Mouse (Mus musculus): ENCODE data around the gene Szrd1.

The Szrd1 gene

DNA sequence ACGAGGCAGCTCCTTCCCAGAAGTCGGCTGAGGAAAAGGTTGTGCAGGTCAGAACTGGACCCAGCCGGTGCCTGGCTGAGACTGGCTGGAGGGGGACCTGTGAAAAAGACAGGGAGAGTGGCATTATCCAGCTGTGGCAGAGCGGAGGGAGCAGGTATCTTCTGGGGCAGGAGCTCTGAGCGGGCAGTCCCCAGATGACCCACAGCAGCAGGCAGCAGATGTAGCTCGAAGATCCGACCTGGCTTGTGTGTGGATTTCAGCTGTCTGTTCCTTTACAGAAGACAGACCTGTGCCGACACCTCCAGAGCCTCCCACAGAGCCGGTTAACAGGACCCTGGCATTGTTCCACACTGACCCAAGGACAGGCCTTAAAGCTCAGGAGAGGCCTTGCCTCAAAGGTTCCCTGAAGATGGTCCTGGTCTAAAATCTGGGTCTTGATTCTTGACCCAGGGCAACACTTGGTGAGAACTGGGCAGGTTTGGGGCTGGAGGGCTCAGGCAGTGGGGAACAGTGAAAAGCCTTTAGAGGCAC is 72.0 kb downstream of the Szrd1 start:
- no peak for DNase-seq (ENCODE audit: low read depth, low spot score)

DNA sequence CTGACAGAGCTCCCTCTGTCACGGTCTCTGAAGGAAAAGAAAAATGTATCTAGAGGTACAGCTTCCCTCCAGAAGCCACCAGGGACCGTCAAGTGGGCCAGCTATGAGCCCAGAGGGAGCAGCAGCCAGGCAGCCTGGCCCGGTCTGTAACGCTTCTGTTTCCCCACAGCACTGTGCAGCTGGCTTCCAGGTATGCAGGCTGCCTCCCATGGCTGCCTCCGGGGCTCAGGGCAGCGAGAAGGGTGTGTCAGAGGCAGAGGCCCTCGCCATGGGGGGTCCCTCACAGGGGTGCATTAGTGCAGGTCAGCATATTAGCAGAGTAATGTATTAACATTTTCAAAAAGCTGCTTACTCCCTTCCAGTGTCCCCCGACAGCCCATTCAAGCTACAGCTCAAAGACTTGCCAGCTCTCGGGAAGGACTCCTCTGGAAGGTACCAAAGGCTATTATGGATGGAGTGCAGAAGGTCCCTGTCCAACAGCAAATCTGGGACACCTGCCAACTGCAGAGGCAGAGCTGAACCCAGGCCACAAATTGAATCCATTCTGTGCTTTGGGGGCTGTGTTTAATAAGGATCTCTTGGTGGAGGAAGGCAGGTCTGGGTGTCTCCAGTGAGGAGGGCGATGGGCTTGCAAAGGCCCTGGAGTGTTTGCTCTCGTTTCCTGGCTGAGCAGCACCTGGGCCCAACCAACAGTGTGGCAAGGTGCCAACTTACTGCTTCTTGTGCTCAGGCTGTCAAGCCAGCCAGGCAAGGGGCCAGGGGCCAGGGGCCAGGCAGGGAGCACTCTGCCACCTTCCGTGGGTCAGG is 72.7 kb downstream of the Szrd1 start:
- no peak for DNase-seq (ENCODE audit: low read depth, low spot score)

DNA sequence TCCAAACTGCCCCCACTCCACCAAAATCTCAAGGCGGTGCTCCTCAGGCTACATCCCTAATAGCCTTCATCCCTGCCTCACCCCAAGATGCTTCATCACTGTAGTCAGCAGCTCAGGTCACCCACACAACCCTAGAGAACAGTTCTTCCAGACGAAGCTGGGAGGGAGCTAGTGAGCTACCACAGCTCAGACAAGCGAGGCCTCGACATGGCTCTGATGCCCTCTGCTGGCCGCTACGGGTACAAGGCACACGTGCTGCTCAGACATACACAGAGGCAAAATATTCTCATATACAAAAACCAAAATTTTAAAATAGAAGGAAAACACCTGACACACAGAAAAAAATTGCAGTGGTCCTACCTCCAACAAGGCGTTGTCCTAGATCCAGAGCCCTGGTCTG is 74.5 kb downstream of the Szrd1 start:
- peak; percentile 87 for DNase-seq (ENCODE audit: low read depth, low spot score)

DNA sequence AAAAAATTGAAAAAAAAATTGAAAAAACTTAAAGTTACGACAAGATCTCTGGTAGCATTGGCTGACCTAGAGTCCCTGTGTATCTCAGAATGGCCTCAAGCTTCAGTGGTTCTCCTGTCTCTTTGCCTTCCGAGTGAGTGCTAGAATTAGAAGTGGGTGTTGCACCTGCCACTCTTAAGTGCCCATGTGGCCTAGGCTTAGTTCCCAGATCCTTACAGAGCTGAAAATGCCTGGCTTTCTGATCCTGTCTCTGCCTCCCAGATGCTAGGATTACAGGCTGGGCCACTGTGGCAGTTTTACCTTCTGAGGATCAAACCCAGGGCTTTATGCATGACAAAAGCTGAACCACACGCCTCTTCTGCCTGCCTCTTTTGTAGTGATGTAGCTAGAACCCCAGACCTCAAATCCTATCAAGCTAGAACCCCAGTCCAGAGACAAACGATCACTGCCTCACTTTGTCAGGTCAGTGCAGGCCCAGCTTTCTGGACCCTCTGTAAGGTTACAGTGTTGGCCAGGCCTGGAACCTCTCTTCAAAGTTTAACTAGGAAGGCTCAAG is 75.4 kb downstream of the Szrd1 start:
- no peak for DNase-seq (ENCODE audit: low read depth, low spot score)

All from A20 (cell line).